Mouse (Mus musculus) Muller cell, postnatal 12 days (primary cell): Measurements from ENCODE around the gene Duoxa1.
A peak's percentile ranks its signal among the peaks of the same experiment; 100 is the strongest.
"Not testable (repeated sequence)": the region's sequence is repeated elsewhere in the genome, so short reads cannot be mapped to it uniquely, and the experiment has no call there.

ENCODE experiments used
- DNase-seq: peaks from one replicate; pipeline ENCODE4 v3.0.0-alpha.2; 2015; ENCODE audit errors: inconsistent ontology term

Duoxa1 gene

DNA sequence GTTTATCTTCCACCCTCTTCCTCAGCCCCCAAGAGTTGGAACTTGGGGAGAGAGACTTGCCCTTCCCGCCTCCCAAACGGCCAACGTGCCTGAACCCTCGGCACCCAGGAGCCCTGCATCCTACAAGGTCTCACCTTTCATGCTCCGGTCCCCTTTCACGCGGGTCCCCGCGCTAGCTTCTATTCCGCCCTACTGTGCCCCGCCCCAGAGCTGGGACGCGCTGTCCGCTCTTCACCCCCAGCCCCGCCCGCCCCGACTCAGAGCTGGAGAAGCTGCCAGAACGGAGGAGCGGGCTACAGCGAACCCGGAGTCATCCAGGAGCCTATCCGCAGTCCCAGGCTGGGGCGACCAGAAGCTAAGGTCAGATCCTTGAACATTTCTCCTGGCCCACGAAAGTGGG lies at the start of gene Duoxa1:
Gene Duoxa1 (minus strand): TSS at position 195 of the 400 bp plus-strand sequence.
- DNase-seq, result no peak

- no peak for DNase-seq
Measured at GRCm38 (mm10) chr2:122362622-122363523, 49.3 kb upstream of the Duoxa1 start.

DNA sequence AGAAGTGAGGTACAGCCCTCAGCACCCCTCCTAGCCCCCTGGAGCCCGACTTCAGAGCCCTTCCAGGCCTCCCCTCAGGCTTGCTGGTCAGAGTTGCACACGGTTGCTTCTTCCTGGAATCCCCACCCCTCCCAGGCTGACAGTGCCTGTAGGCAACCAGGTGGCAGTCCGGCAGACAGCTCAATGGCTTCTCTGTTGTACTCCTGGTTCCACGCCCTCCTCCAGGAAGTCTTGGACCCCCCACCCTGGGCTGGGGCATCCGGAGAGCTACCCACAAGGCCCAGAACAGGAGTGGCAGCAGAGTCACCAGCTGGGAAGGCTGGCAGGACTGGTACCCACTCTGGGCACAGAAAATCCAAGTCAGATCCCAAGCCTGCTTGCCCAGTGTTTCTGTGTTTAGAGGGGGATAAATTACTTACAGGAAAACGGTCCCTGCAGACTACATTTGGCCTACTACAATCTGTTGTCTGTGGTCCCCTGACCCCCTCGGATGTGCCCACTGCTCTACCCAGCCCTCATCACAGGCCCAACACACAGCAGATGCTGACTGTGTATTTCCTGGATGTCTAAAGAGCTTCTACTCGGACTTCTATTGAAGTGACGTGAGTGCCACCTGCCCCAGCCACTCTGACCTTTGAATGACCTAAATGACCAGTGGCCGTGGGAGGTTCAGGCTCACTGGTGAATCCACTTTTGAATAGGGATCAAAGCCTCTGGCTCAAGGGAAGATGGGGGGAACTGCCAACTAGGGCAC lies 48.5 kb upstream of the Duoxa1 start:
- DNase-seq, result no peak

GRCm38 (mm10) chr2:122361181-122361580 lies 47.7 kb upstream of the Duoxa1 start:
- DNase-seq, result no peak

DNA sequence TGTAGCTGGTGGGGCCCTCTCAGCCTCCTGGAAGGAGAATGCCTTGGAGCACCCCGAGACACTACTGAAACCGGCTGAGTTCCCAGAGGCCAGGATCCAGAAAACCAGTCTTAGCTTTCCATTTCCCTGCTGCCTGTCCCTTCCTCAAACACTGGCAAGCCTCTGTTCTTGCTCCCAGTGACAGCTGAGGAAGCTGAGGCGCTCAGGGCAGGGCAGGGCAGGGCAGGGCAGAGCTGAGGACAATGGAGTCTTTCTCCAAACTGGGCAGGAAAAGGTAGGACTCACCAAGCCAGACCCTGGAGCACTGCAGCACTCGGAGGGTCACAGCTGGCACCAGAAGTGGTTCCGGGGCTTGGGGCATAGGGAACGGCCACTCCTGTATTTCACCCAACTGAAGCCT lies 46.8 kb upstream of the Duoxa1 start:
- no peak for DNase-seq

- no peak for DNase-seq
Measured at GRCm38 (mm10) chr2:122356187-122356586, 42.7 kb upstream of the Duoxa1 start.

DNA sequence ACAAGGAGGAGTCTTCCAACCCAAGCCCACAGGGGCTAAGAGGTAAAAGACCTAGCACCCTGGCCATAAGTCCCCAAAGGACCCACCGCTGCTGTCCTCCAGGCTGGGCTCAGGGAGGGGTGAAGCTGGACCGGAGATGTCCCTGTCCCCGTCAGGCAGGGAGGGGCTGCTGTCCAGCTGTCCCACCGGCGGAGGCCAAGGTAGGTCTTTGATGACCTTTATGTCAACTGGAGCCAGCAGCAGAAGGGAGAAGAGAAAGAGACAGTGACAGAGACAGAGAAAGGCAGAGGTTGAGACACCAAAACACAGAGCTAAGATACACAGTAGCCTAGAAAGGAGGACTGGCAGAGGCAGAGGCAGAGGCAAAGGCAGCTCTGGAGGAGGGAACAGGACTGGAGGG lies 41.9 kb upstream of the Duoxa1 start:
- no peak for DNase-seq

DNA sequence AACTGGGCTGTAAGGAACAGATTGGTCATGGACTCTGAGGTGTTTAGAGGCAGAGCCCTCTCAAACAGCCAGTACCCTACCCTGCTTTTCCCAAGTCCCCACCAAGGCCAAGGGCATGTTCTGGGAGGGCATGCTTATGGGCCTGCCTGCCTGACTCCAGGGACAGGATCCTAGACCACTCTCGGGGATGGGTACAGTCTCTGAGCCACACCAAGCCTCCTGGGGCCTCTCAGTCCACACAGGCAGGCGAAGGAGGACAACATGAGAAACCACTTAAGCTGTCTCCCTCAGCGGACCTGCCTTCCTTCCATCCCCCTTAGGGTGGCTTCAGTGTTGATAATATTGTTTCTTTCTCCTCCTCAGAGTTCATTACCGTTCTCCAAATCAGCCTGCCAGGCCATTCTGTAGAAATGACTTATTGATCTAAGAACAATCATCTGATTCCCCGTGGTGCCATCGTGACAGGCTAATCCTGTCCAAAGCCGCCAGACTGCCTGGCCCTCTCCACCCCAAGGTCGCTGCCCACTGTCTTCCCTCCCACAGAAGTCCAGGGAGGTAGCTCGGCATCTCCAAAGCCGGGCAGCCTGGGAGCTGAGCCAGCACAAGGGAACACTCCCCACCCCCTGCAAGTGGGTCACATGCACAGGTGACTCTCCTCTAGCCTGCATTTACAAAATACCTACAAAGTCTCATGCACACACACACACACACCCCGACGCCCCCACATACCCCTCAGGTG lies 40.8 kb upstream of the Duoxa1 start:
- DNase-seq, result no peak

DNA sequence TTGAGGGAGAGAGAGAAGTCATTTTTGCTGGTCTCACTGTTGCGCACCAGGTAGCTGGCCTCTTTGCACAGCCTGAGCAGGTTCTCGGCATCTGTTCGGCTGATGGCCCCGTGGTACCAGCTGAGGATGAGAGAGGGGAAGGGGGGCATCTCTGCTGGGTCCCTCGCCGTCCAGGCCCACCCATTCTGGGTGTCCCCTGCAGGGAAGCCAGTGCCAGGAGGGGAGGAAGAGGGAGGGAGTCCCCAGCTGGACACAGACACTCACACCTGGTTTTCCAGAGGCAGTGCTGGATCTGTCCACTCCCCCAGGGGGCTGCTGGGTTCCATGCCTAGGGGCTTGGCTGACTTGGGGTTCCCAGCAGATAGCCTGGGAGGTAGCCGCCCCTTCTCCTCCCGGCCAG lies 40.2 kb upstream of the Duoxa1 start:
- DNase-seq, result no peak

DNA sequence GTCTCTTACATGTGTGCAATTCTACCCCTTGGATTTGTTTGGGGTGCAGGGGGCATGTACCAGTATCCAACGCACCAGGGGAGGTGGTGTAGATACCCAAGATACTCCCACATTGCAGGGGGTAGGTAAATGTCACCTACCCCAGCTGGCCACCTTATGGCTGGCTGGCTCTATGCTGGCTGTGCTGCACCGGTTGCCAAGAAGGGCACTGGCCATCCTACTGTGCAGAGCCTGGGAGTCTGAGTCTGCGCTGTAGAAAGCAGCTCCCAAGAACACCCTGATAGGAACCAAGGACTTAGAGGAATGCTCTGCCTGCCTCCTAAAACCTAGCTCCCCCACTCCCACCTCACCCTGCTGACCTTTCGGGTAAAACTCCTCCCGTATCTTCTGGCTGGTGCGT lies 39.5 kb upstream of the Duoxa1 start:
- DNase-seq, result no peak

- DNase-seq, result peak; percentile 73
Measured at GRCm38 (mm10) chr2:122351931-122352329, 38.4 kb upstream of the Duoxa1 start.

- DNase-seq, result peak; percentile 82
Measured at GRCm38 (mm10) chr2:122351156-122351930, 37.8 kb upstream of the Duoxa1 start.

- no peak for DNase-seq
Measured at GRCm38 (mm10) chr2:122349136-122349785, 35.7 kb upstream of the Duoxa1 start.

- peak; percentile 94 for DNase-seq
Measured at GRCm38 (mm10) chr2:122348531-122349131, 35.1 kb upstream of the Duoxa1 start.

- no peak for DNase-seq
Measured at GRCm38 (mm10) chr2:122347257-122347656, 33.7 kb upstream of the Duoxa1 start.

DNA sequence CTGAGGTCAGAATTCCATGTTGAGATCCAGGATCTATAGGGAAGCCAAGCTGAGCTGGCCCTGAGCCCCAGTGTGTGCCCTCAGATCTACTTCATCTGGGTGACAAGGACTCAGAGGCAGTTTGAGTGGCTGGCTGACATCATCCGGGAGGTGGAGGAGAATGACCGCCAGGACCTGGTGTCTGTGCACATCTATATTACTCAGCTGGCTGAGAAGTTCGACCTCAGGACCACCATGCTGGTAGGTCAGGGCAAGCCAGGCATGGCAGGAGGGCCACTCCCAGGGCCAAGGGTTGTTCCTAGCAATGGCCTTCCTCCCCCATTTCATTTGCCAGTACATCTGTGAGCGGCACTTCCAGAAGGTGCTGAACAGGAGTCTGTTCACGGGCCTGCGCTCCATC lies 32.6 kb upstream of the Duoxa1 start:
- DNase-seq, result not testable (repeated sequence)

DNA sequence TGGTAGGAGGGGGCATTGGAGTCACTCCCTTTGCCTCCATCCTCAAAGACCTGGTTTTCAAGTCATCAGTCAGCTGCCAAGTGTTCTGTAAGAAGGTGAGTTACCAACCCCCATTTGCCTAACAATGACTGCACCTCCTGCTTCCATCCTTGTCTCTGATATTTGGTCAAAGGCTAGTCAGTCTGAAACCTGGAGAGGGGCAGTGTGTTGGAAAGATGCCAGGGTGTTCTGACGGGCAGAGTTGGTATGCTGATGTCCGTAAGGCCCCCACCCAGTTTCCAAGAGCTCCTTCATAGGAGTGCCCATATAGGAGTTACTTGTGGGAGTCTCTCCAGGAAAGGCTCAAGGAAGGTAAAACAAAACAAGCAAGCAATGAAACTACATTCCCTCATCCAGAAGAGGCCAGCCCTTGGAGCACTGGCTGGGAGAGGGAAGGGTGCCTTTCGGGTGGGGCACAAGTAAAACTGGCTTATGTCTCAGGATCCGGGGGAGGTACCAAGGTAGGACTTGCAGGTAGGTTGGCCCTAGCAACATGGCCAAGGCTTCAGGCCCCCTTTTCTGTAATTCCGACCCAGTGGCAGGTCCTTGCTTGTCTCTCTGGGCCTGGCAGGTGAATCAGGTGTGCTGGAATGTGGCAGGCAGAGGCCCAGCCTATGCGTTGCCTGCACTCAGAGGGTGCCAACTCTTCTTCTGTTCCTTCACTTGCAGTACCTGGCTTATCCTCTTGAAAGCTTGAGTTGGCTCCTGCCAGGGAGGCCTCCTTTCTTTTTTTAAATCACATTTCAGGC lies 31.8 kb upstream of the Duoxa1 start:
- no peak for DNase-seq

DNA sequence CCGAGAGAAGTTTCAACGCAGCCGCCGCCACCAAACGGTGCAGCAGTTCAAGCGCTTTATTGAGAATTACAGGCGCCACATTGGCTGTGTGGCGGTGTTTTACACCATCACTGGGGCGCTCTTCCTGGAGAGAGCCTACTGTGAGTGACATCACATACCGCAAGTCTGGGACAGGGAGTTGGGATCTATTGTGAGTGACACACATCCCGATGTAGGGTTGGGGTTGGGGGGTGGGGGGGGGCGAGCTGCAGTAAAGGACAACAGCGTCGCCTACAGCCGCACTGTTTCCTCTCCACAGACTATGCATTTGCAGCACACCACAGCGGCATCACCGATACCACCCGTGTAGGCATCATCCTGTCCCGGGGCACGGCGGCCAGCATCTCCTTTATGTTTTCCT lies 23.8 kb upstream of the Duoxa1 start:
- no peak for DNase-seq

DNA sequence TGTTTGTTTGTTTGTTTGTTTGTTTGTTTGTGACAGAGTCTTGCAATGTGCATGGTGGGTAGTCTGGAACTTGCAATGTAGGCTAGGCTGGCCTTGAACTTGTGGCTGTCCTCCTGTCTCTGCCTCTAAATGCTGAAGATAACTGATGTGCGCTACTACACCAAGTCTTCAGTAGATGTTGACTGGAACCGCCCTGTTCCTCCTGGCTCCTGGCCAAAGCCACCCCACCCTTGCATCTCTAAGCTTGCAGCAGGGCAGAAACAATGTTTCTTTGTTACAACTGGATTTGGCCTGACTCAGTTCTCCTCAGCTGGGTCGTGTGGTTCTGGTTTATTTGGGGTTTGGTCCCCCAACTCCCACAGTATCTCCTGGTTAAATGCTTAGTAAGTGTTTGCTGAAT lies 20.6 kb upstream of the Duoxa1 start:
- no peak for DNase-seq

- DNase-seq, result no peak
Measured at GRCm38 (mm10) chr2:122332222-122332621, 18.7 kb upstream of the Duoxa1 start.
